Mouse (Mus musculus): Measurements from ENCODE around the gene Mmp2. TPM values are rescaled to one million over a fixed set of nuclear protein-coding genes. Genes with fewer than 3 reads are reported as not detected.

The Mmp2 gene
- polyA plus RNA-seq, 1 experiment from 2014 or later = 16.9 TPM

DNA sequence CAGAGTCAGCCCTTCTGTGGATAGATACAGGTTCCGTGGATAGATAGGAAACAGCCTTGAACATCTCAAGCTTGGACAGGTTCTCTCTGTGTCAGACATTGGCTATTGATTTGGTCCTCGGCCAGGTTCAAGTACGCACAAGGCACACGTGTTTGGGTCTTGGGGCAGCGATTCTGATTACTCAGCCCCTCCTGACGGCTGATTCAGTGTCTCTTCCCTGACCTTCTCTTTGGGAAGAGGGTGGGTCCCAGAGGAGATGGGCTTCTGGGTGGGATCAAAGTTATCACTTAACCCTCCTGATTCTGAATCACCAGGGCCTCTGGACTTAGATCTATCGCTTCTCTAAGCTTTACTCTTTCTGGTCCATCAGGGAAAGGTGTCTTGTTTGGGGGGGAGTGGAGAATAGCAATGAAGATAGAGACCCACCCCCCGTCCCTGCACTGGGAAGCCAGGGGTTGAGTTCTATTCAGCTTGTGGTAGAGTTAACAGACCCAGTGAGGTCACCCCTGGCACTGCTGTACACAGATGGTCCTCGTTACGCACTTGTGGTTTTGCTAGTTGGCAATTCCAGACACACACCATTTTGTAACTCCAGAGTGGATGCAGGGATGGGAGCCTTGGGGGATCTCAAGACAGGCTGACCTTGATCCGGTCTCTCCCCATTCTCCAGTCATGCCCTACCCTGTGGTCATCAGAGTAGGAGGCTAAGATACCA lies 7.9 kb downstream of the Mmp2 start:
- no peak overlapping the region for H3K4me3 ChIP-seq (ENCODE audit: low read depth, low read length)
- H3K9me3 ChIP-seq (ENCODE audit: control insufficient read depth, low read length) = no peaks in the 10 kb centered on the region
- no peak overlapping the region for H3K27ac ChIP-seq (ENCODE audit: low read depth, low read length)
- H3K9ac ChIP-seq (replicated peaks; ENCODE audit: low read depth, low read length) = no peak overlapping the region
- ATAC-seq (ENCODE audit: low read depth) = no peak
- 84% methylated on average over 11 of the region's 11 CpGs for WGBS
- no peaks in the 10 kb centered on the region for H3K36me3 ChIP-seq (ENCODE audit: control insufficient read depth, insufficient read depth, low read length)
- H3K4me2 ChIP-seq (ENCODE audit: low read depth, low read length) = no peak overlapping the region
- no peaks in the 10 kb centered on the region for H3K4me1 ChIP-seq (ENCODE audit: control insufficient read depth, insufficient read depth, low read length)
- H3K27me3 ChIP-seq (ENCODE audit: control insufficient read depth, insufficient read depth, low read length) = no peaks in the 10 kb centered on the region

DNA sequence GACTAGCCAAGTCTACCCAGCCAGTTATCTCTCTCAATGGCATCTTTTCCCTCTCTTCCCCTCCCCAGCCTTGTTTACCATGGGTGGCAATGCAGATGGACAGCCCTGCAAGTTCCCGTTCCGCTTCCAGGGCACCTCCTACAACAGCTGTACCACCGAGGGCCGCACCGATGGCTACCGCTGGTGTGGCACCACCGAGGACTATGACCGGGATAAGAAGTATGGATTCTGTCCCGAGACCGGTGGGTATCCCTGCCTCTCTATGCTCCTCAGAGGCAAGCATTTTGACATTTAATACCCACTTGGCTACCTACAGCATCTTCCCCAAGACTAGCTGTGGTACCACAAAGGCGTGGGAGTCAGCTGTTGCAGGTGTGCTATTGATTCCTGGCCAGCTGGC lies 8.8 kb downstream of the Mmp2 start:
- Histone ChIP-seq H3K27me3 (ENCODE audit: control insufficient read depth, insufficient read depth, low read length) (no peaks in the 10 kb centered on the region), H3K4me1 (ENCODE audit: control insufficient read depth, insufficient read depth, low read length) (no peaks in the 10 kb centered on the region), H3K4me3 (ENCODE audit: low read depth, low read length) (no peak overlapping the region), H3K9me3 (ENCODE audit: control insufficient read depth, low read length) (no peaks in the 10 kb centered on the region), H3K4me2 (ENCODE audit: low read depth, low read length) (no peak overlapping the region), H3K9ac (replicated peaks; ENCODE audit: low read depth, low read length) (no peak overlapping the region), H3K36me3 (ENCODE audit: control insufficient read depth, insufficient read depth, low read length) (no peaks in the 10 kb centered on the region), H3K27ac (ENCODE audit: low read depth, low read length) (no peak overlapping the region)
- no peak for ATAC-seq (ENCODE audit: low read depth)
- 96% methylated on average over 11 of the region's 11 CpGs for WGBS

DNA sequence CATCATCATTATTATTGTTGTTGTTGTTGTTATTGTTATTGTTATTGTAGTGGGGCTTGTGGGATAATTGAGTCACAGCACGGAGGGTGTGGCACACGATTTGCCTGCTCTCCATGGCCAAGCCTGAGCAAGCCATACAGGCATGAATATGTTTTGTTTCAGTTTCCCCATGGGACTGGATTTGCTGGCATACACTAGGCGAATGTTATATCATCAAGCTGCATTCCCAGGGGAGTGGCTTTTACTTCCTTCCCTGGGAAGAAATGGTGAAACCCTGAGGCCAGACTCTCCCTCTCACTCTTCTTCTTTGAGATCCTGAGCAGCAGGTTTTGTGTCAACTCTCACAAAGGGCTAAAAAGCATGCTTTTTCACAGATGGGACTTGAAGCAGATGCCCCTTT lies 11.5 kb downstream of the Mmp2 start:
- H3K9ac ChIP-seq (replicated peaks; ENCODE audit: low read depth, low read length) = no peak overlapping the region
- H3K4me1 ChIP-seq (ENCODE audit: control insufficient read depth, insufficient read depth, low read length) = no peaks in the 10 kb centered on the region
- no peak overlapping the region for H3K4me2 ChIP-seq (ENCODE audit: low read depth, low read length)
- H3K9me3 ChIP-seq (ENCODE audit: control insufficient read depth, low read length) = no peaks in the 10 kb centered on the region
- H3K4me3 ChIP-seq (ENCODE audit: low read depth, low read length) = no peak overlapping the region
- WGBS = 64% methylated on average over 3 of the region's 3 CpGs
- no peak for ATAC-seq (ENCODE audit: low read depth)
- H3K27ac ChIP-seq (ENCODE audit: low read depth, low read length) = no peak overlapping the region
- H3K36me3 ChIP-seq (ENCODE audit: control insufficient read depth, insufficient read depth, low read length) = no peaks in the 10 kb centered on the region
- H3K27me3 ChIP-seq (ENCODE audit: control insufficient read depth, insufficient read depth, low read length) = no peaks in the 10 kb centered on the region

DNA sequence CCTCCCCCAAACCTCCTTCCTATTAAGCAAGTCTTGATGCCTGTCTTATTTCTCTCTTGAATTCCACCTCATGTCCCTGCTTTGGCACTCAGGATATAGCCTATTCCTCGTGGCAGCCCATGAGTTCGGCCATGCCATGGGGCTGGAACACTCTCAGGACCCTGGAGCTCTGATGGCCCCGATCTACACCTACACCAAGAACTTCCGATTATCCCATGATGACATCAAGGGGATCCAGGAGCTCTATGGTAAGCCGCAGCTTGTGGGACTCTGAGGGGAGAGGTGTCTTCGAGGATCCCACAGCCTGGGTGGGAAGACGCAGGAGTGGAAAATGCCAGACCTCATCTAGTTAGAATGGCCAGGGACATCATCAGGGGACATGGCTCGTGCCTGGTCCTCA lies 12.1 kb downstream of the Mmp2 start:
- WGBS = 93% methylated on average over 8 of the region's 8 CpGs
- H3K9me3 ChIP-seq (ENCODE audit: control insufficient read depth, low read length) = no peaks in the 10 kb centered on the region
- no peak overlapping the region for H3K4me3 ChIP-seq (ENCODE audit: low read depth, low read length)
- H3K27me3 ChIP-seq (ENCODE audit: control insufficient read depth, insufficient read depth, low read length) = no peaks in the 10 kb centered on the region
- no peak overlapping the region for H3K9ac ChIP-seq (replicated peaks; ENCODE audit: low read depth, low read length)
- no peak for ATAC-seq (ENCODE audit: low read depth)
- no peaks in the 10 kb centered on the region for H3K4me1 ChIP-seq (ENCODE audit: control insufficient read depth, insufficient read depth, low read length)
- no peak overlapping the region for H3K27ac ChIP-seq (ENCODE audit: low read depth, low read length)
- H3K4me2 ChIP-seq (ENCODE audit: low read depth, low read length) = no peak overlapping the region
- H3K36me3 ChIP-seq (ENCODE audit: control insufficient read depth, insufficient read depth, low read length) = no peaks in the 10 kb centered on the region

DNA sequence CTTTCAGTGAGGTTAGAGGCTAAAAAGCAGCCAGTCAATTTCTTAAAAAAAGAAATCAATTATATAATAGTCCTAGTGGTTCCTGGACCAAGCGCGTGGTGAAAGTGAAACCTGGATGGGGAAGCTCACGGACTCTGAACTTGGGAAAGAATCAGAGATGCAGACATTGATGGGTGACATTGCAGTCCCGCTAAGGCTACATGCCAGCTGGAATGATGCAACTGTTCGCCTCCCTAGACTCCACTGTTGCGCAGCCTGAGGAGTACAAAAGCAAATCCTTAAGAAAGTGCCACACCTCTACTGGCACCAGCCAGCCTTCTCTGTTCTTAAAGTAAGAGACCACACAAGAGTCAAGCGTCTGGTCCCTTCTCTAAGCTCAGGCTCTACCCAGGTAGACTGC lies 12.8 kb downstream of the Mmp2 start:
- Histone ChIP-seq H3K4me2 (ENCODE audit: low read depth, low read length) (no peak overlapping the region), H3K27me3 (ENCODE audit: control insufficient read depth, insufficient read depth, low read length) (no peaks in the 10 kb centered on the region), H3K4me1 (ENCODE audit: control insufficient read depth, insufficient read depth, low read length) (no peaks in the 10 kb centered on the region), H3K9me3 (ENCODE audit: control insufficient read depth, low read length) (no peaks in the 10 kb centered on the region), H3K4me3 (ENCODE audit: low read depth, low read length) (no peak overlapping the region), H3K36me3 (ENCODE audit: control insufficient read depth, insufficient read depth, low read length) (no peaks in the 10 kb centered on the region), H3K27ac (ENCODE audit: low read depth, low read length) (no peak overlapping the region), H3K9ac (replicated peaks; ENCODE audit: low read depth, low read length) (no peak overlapping the region)
- ATAC-seq (ENCODE audit: low read depth) = no peak
- 96% methylated on average over 7 of the region's 7 CpGs for WGBS

DNA sequence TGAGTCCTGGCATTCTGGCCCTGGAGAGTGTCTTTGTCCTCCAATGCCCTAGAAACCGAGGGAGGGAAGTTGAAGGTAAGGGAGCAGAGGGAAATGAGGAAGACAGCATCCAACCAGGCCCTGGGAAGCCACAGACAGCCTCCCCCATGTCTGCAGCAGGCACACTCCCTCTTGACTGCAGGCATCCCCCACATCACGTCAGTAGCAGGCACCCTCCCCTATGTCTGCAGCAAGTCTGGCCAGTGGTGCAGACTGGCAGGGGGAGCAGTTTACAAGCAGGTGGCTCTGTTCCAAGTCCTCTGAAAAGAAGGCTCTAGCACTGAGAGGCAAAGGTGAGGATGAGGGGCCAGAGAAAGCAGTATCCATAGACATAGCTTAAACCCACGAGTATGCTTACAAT lies 19.6 kb downstream of the Mmp2 start:
- Histone ChIP-seq H3K4me1 (ENCODE audit: control insufficient read depth, insufficient read depth, low read length) (0 out of 2 replicates have a peak, but pooled peaks cover 8% of the 10 kb centered on the region), H3K4me2 (ENCODE audit: low read depth, low read length) (no peak overlapping the region), H3K9ac (replicated peaks; ENCODE audit: low read depth, low read length) (no peak overlapping the region), H3K27me3 (ENCODE audit: control insufficient read depth, insufficient read depth, low read length) (no peaks in the 10 kb centered on the region), H3K4me3 (ENCODE audit: low read depth, low read length) (no peak overlapping the region), H3K36me3 (ENCODE audit: control insufficient read depth, insufficient read depth, low read length) (no peaks in the 10 kb centered on the region), H3K27ac (ENCODE audit: low read depth, low read length) (no peak overlapping the region), H3K9me3 (ENCODE audit: control insufficient read depth, low read length) (no peaks in the 10 kb centered on the region)
- ATAC-seq (ENCODE audit: low read depth) = peak; percentile 57
- 29% methylated on average over 3 of the region's 3 CpGs for WGBS

DNA sequence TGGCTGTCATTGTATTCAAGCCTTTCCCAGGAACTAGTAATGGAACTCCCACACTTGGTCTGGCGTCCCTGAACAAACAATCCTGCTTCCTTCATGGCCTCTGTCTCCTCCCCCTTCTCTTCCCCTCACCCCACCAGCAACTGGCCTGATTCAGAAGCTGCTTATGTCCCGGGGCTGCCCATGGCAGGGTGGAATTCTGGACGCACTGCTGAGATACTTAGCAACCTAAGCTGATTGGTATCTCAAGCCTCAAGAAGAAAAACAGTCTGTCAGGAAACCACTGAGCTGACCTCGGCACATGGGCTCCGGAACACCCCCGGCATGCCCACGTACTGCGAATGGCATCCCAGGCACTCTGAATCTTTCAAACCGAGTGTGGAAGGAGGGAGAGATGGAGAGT lies 20.2 kb downstream of the Mmp2 start:
- Histone ChIP-seq H3K9me3 (ENCODE audit: control insufficient read depth, low read length) (no peaks in the 10 kb centered on the region), H3K4me1 (ENCODE audit: control insufficient read depth, insufficient read depth, low read length) (0 out of 2 replicates have a peak, but pooled peaks cover 8% of the 10 kb centered on the region), H3K9ac (replicated peaks; ENCODE audit: low read depth, low read length) (no peak overlapping the region), H3K4me2 (ENCODE audit: low read depth, low read length) (no peak overlapping the region), H3K27ac (ENCODE audit: low read depth, low read length) (no peak overlapping the region), H3K36me3 (ENCODE audit: control insufficient read depth, insufficient read depth, low read length) (no peaks in the 10 kb centered on the region), H3K27me3 (ENCODE audit: control insufficient read depth, insufficient read depth, low read length) (no peaks in the 10 kb centered on the region), H3K4me3 (ENCODE audit: low read depth, low read length) (no peak overlapping the region)
- ATAC-seq (ENCODE audit: low read depth) = peak; percentile 30; the same call in 1 of the 2 replicates
- WGBS = 43% methylated on average over 9 of the region's 9 CpGs

DNA sequence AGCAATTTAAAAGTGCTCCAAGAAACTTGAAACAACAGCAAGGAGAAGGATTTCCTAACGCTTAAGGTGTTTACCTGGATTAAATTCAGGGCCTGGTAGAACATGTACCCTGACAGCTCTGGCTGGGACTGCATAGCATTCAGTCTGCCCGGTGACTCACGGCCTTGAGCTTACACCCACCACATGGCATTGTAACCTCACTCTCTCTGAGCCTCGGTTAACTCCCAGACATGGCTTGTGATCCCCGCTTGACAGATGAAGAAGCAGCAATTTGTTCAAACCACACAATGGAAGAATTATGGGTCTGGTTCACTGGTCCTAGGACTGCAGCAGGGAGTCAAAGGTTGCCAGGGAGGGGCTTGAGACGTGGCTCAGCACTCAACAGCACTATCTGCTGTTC lies 22.2 kb downstream of the Mmp2 start:
- no peak overlapping the region for H3K4me2 ChIP-seq (ENCODE audit: low read depth, low read length)
- H3K27me3 ChIP-seq (ENCODE audit: control insufficient read depth, insufficient read depth, low read length) = no peaks in the 10 kb centered on the region
- H3K27ac ChIP-seq (ENCODE audit: low read depth, low read length) = no peak overlapping the region
- no peak for ATAC-seq (ENCODE audit: low read depth)
- H3K9ac ChIP-seq (replicated peaks; ENCODE audit: low read depth, low read length) = no peak overlapping the region
- 0 out of 2 replicates have a peak, but pooled peaks cover 8% of the 10 kb centered on the region for H3K4me1 ChIP-seq (ENCODE audit: control insufficient read depth, insufficient read depth, low read length)
- no peak overlapping the region for H3K4me3 ChIP-seq (ENCODE audit: low read depth, low read length)
- 35% methylated on average over 6 of the region's 6 CpGs for WGBS
- H3K9me3 ChIP-seq (ENCODE audit: control insufficient read depth, low read length) = no peaks in the 10 kb centered on the region
- no peaks in the 10 kb centered on the region for H3K36me3 ChIP-seq (ENCODE audit: control insufficient read depth, insufficient read depth, low read length)

DNA sequence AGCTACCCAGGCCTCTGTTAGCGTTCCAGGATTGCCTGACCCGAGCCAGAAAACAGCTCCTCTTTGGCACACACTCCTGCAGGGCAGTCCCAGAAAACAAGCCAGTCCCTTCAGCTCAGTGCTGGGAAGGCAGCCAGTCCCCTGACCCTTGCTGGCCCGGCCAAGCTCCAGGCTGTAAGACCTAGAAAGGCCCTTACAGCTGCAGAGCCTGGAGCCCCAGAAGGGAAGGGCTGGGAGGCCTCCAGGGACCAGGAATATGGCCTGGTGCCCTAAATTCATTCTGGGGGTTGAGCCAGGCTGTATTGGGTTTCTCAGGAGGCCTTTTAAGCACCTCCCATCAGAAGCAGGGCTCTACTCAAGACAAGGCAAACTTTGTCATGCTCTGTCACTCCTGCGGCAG lies 23.1 kb downstream of the Mmp2 start:
- H3K4me1 ChIP-seq (ENCODE audit: control insufficient read depth, insufficient read depth, low read length) = 0 out of 2 replicates have a peak, but pooled peaks cover 8% of the 10 kb centered on the region
- H3K9me3 ChIP-seq (ENCODE audit: control insufficient read depth, low read length) = no peaks in the 10 kb centered on the region
- H3K4me2 ChIP-seq (ENCODE audit: low read depth, low read length) = no peak overlapping the region
- H3K27ac ChIP-seq (ENCODE audit: low read depth, low read length) = no peak overlapping the region
- H3K36me3 ChIP-seq (ENCODE audit: control insufficient read depth, insufficient read depth, low read length) = no peaks in the 10 kb centered on the region
- H3K4me3 ChIP-seq (ENCODE audit: low read depth, low read length) = no peak overlapping the region
- ATAC-seq (ENCODE audit: low read depth) = peak; percentile 68; the same call in 1 of the 2 replicates
- H3K9ac ChIP-seq (replicated peaks; ENCODE audit: low read depth, low read length) = no peak overlapping the region
- WGBS = 46% methylated on average over 4 of the region's 4 CpGs
- no peaks in the 10 kb centered on the region for H3K27me3 ChIP-seq (ENCODE audit: control insufficient read depth, insufficient read depth, low read length)
